Mouse (Mus musculus) brown adipose tissue, adult 24 weeks (tissue): ENCODE data around the gene Npas3. TPM values are rescaled to one million over a fixed set of nuclear protein-coding genes. Genes with fewer than 3 reads are reported as not detected.

ENCODE experiments used
- H3K27ac ChIP-seq: fragments of 200-500 bp; replicated peaks from 2 replicates; pipeline ENCODE4 v1.5.1; 2012; ENCODE audit warnings: low read depth, mild to moderate bottlenecking, low read length
- H3K4me1 ChIP-seq: fragments of 200-500 bp; 2 replicates; pipeline ENCODE4 v1.6.1; 2012; ENCODE audit warnings: low read length, mixed read lengths; ENCODE audit not compliant: control insufficient read depth, insufficient read depth, insufficient read length
- H3K4me3 ChIP-seq: fragments of 200-500 bp; 2 replicates; pipeline ENCODE4 v1.5.1; 2012; ENCODE audit warnings: low read depth, mild to moderate bottlenecking, low read length, moderate library complexity; ENCODE audit not compliant: insufficient read depth
- polyA plus RNA-seq: library from polyadenylated mRNA; stranded (reverse); fragments of >200 nt; gene quantifications from 2 replicates; pipeline ENCODE4 v1.2.4, GENCODE M21; 2012; ENCODE audit not compliant: missing spikeins, insufficient read depth, insufficient read length

Gene Npas3
- polyA plus RNA-seq, 1 experiment, result not detected

GRCm38 (mm10) chr12:53771394-53771936 lies 523.0 kb downstream of the Npas3 start:
- H3K4me3 ChIP-seq, result no peak overlapping the region
- H3K27ac ChIP-seq, result no peak overlapping the region
- H3K4me1 ChIP-seq, result no peaks in the 10 kb centered on the region

GRCm38 (mm10) chr12:53781850-53782552 lies 533.5 kb downstream of the Npas3 start:
- Histone ChIP-seq H3K27ac (no peak overlapping the region), H3K4me1 (no peaks in the 10 kb centered on the region), H3K4me3 (no peak overlapping the region)

GRCm38 (mm10) chr12:53789501-53789900 lies 541.0 kb downstream of the Npas3 start:
- H3K4me1 ChIP-seq, result no peaks in the 10 kb centered on the region
- H3K4me3 ChIP-seq, result no peak overlapping the region
- H3K27ac ChIP-seq, result no peak overlapping the region

- Histone ChIP-seq H3K4me3 (no peak overlapping the region), H3K4me1 (no peaks in the 10 kb centered on the region), H3K27ac (no peak overlapping the region)
These were observed 546.4 kb downstream of the Npas3 start for GRCm38 (mm10) chr12:53794718-53795400.

GRCm38 (mm10) chr12:53801831-53802230 lies 553.4 kb downstream of the Npas3 start:
- Histone ChIP-seq H3K4me1 (no peaks in the 10 kb centered on the region), H3K4me3 (no peak overlapping the region), H3K27ac (no peak overlapping the region)

GRCm38 (mm10) chr12:53802381-53802780 lies 553.9 kb downstream of the Npas3 start:
- Histone ChIP-seq H3K4me1 (no peaks in the 10 kb centered on the region), H3K4me3 (no peak overlapping the region)

DNA sequence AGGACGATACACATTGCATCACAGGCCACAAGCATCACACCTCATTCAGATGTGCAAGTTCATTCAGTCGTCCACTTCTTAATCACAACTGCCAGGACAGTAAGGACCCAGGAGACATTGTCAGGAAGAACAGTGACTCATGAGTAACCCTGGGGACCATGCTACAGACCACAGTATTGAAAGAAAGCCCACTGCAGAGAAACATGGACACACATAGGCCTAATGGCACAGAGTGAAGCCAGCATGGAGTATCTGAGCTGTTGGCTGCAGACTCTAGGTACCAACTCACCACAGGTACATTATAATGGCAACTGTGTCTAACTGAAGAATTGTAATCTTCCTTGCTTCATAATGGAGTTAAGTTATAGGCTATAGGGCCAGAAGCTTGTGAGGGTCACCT lies 561.6 kb downstream of the Npas3 start:
- no peak overlapping the region for H3K27ac ChIP-seq
- H3K4me1 ChIP-seq, result no peaks in the 10 kb centered on the region
- no peak overlapping the region for H3K4me3 ChIP-seq

More at GRCm38 (mm10) chr12:53802381-53802780, 553.9 kb downstream of the Npas3 start:
- H3K27ac ChIP-seq, result no peak overlapping the region

GRCm38 (mm10) chr12:53814291-53814690 lies 565.8 kb downstream of the Npas3 start:
- H3K27ac ChIP-seq, result no peak overlapping the region
- H3K4me1 ChIP-seq, result no peaks in the 10 kb centered on the region
- no peak overlapping the region for H3K4me3 ChIP-seq

GRCm38 (mm10) chr12:53819982-53820381 lies 571.5 kb downstream of the Npas3 start:
- Histone ChIP-seq H3K4me1 (no peaks in the 10 kb centered on the region), H3K27ac (no peak overlapping the region), H3K4me3 (no peak overlapping the region)

- no peak overlapping the region for H3K27ac ChIP-seq
- peaks cover 3% of the 10 kb centered on the region for H3K4me1 ChIP-seq
- no peak overlapping the region for H3K4me3 ChIP-seq
These were observed 574.4 kb downstream of the Npas3 start for GRCm38 (mm10) chr12:53822881-53823280.

GRCm38 (mm10) chr12:53825251-53825650 lies 576.8 kb downstream of the Npas3 start:
- no peak overlapping the region for H3K4me3 ChIP-seq
- peaks cover 3% of the 10 kb centered on the region for H3K4me1 ChIP-seq
- H3K27ac ChIP-seq, result no peak overlapping the region

GRCm38 (mm10) chr12:53825898-53826605 lies 577.6 kb downstream of the Npas3 start:
- Histone ChIP-seq H3K27ac (0 out of 2 replicates have a peak overlapping the region, but pooled peaks have one; percentile 5), H3K4me3 (no peak overlapping the region), H3K4me1 (peaks cover 3% of the 10 kb centered on the region)

- Histone ChIP-seq H3K27ac (no peak overlapping the region), H3K4me1 (peaks cover 3% of the 10 kb centered on the region), H3K4me3 (no peak overlapping the region)
These were observed 578.3 kb downstream of the Npas3 start for GRCm38 (mm10) chr12:53826812-53827211.

- H3K4me1 ChIP-seq, result no peaks in the 10 kb centered on the region
- no peak overlapping the region for H3K4me3 ChIP-seq
- no peak overlapping the region for H3K27ac ChIP-seq
These were observed 584.1 kb downstream of the Npas3 start for GRCm38 (mm10) chr12:53832590-53832989.

GRCm38 (mm10) chr12:53833348-53833747 lies 584.9 kb downstream of the Npas3 start:
- Histone ChIP-seq H3K4me3 (no peak overlapping the region), H3K4me1 (no peaks in the 10 kb centered on the region), H3K27ac (no peak overlapping the region)
